Mouse (Mus musculus) lung, postnatal 10 days (tissue): ENCODE data around the gene Zbtb21.

Experiments used
- DNase-seq: peaks from one replicate; pipeline ENCODE4 v3.0.0; 2021

Zbtb21 gene

GRCm38 (mm10) chr16:97941844-97942243 is 20.6 kb downstream of the Zbtb21 start:
- DNase-seq, result no peak

- no peak for DNase-seq
Observed at GRCm38 (mm10) chr16:97940471-97940973, 21.9 kb downstream of the Zbtb21 start.

- no peak for DNase-seq
Observed at GRCm38 (mm10) chr16:97935815-97936214, 26.6 kb downstream of the Zbtb21 start.

- peak; percentile 49 for DNase-seq
Observed at GRCm38 (mm10) chr16:97930231-97930630, 32.2 kb downstream of the Zbtb21 start.

- no peak for DNase-seq
Observed at GRCm38 (mm10) chr16:97929520-97929919, 32.9 kb downstream of the Zbtb21 start.

GRCm38 (mm10) chr16:97927331-97927938 is 35.0 kb downstream of the Zbtb21 start:
- DNase-seq, result no peak

- DNase-seq, result no peak
Observed at GRCm38 (mm10) chr16:97926381-97926780, 36.0 kb downstream of the Zbtb21 start.

- DNase-seq, result no peak
Observed at GRCm38 (mm10) chr16:97925760-97926159, 36.7 kb downstream of the Zbtb21 start.

- no peak for DNase-seq
Observed at GRCm38 (mm10) chr16:97923700-97924099, 38.7 kb downstream of the Zbtb21 start.

GRCm38 (mm10) chr16:97922779-97923126 is 39.7 kb downstream of the Zbtb21 start:
- DNase-seq, result no peak

- DNase-seq, result peak; percentile 91
Observed at GRCm38 (mm10) chr16:97921961-97922778, 40.3 kb downstream of the Zbtb21 start.

GRCm38 (mm10) chr16:97920621-97921020 is 41.8 kb downstream of the Zbtb21 start:
- no peak for DNase-seq

GRCm38 (mm10) chr16:97919793-97920192 is 42.6 kb downstream of the Zbtb21 start:
- no peak for DNase-seq

GRCm38 (mm10) chr16:97912873-97913272 is 49.5 kb downstream of the Zbtb21 start:
- no peak for DNase-seq

- DNase-seq, result no peak
Observed at GRCm38 (mm10) chr16:97909356-97909755, 53.1 kb downstream of the Zbtb21 start.

- no peak for DNase-seq
Observed at GRCm38 (mm10) chr16:97907496-97907895, 54.9 kb downstream of the Zbtb21 start.

- no peak for DNase-seq
Observed at GRCm38 (mm10) chr16:97906337-97906736, 56.1 kb downstream of the Zbtb21 start.

- no peak for DNase-seq
Observed at GRCm38 (mm10) chr16:97905449-97905991, 56.9 kb downstream of the Zbtb21 start.

GRCm38 (mm10) chr16:97904035-97904434 is 58.4 kb downstream of the Zbtb21 start:
- DNase-seq, result no peak

- peak; percentile 83 for DNase-seq
Observed at GRCm38 (mm10) chr16:97897346-97898024, 64.9 kb downstream of the Zbtb21 start.
